Mouse (Mus musculus) testis, adult 2 months (tissue): ENCODE results near the gene Olfr616.
"Not testable (repeated sequence)": the region's sequence is repeated elsewhere in the genome, so short reads cannot be mapped to it uniquely, and the experiment has no call there.

ENCODE experiments used
- CTCF ChIP-seq: fragments of 200-500 bp; IDR thresholded peaks from 2 replicates; pipeline ENCODE4 v1.5.1; 2012; ENCODE audit warnings: low read depth, mild to moderate bottlenecking, inconsistent platforms, low read length, moderate library complexity; ENCODE audit not compliant: control insufficient read depth, insufficient read depth, insufficient replicate concordance
- POLR2A ChIP-seq: fragments of 200-500 bp; IDR thresholded peaks from 2 replicates; pipeline ENCODE4 v1.6.1; 2012; ENCODE audit warnings: low read depth, mild to moderate bottlenecking, inconsistent platforms, low read length, moderate library complexity; ENCODE audit not compliant: control insufficient read depth

DNA sequence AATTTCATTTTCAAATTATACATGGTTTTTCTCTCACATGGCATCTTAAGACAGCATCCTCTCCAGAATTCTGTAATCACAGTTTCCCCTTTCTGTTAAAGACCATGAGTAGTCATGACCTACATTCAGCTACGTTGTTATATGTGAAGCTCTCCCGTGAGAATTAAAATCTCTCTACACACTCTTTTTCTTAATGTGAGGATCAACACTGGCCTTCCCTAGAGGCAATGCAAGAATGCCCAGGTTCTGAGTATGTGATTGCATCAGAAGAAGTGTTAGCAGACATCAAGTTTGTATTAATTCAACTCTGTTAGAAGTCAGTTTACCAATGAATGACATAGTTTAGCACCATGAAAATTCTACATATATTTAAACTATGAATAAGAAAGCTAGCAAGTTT is 26.3 kb downstream of the Olfr616 start, which contains the start of gene Olfr612:
- not testable (repeated sequence) for TF ChIP-seq POLR2A, CTCF
